Mouse (Mus musculus) limb, embryonic 13.5 days (tissue): ENCODE measurements around the gene Prrc2a. TPM values are rescaled to one million over a fixed set of nuclear protein-coding genes. Genes with fewer than 3 reads are reported as not detected.

ENCODE experiments used
- ATAC-seq: fragments of 200-750 bp; cut with Nextera tagmentation; 2 replicates; pipeline ENCODE4 v1.8.0; 2017; ENCODE audit warnings: low read depth, moderate number of reproducible peaks, moderate TSS enrichment; ENCODE audit not compliant: low FRiP score
- H3K27ac ChIP-seq: fragments of 300-500 bp; sonication (generic); 2 replicates; pipeline ENCODE4 v1.5.1; 2015; ENCODE audit warnings: inconsistent platforms, mild to moderate bottlenecking, moderate library complexity
- H3K27me3 ChIP-seq: fragments of 300-500 bp; sonication (generic); 2 replicates; pipeline ENCODE4 v1.6.1; 2015; ENCODE audit warnings: mild to moderate bottlenecking, inconsistent platforms
- H3K36me3 ChIP-seq: fragments of 300-500 bp; sonication (generic); 2 replicates; pipeline ENCODE4 v1.6.1; 2015; ENCODE audit warnings: inconsistent platforms, mild to moderate bottlenecking, moderate library complexity
- H3K4me1 ChIP-seq: fragments of 300-500 bp; sonication (generic); 2 replicates; pipeline ENCODE4 v1.6.1; 2015; ENCODE audit warnings: inconsistent platforms
- H3K4me2 ChIP-seq: fragments of 300-500 bp; sonication (generic); replicated peaks from 2 replicates; pipeline ENCODE4 v1.6.1; 2015; ENCODE audit warnings: inconsistent platforms, mild to moderate bottlenecking, moderate library complexity
- H3K4me3 ChIP-seq: fragments of 300-500 bp; sonication (generic); 2 replicates; pipeline ENCODE4 v1.5.1; 2015; ENCODE audit warnings: moderate library complexity, mild to moderate bottlenecking, inconsistent platforms
- H3K9ac ChIP-seq: fragments of 300-500 bp; sonication (generic); 2 replicates; pipeline ENCODE4 v1.6.1; 2015; ENCODE audit warnings: mild to moderate bottlenecking, inconsistent platforms
- H3K9me3 ChIP-seq: fragments of 300-500 bp; sonication (generic); 2 replicates; pipeline ENCODE4 v1.6.1; 2016; ENCODE audit warnings: inconsistent platforms
- WGBS: fragments of 180-500 bp; shearing (Covaris S2); methylation state at CpG from one replicate; pipeline ENCODE4 v1.1.7; 2015; 5-methylcytosine and 5-hydroxymethylcytosine counted together
- polyA plus RNA-seq: library from polyadenylated mRNA; unstranded; fragments of >200 nt; fragmentation: Nextera tagmentation; extraction: Ambion mirVana; gene quantifications from 2 replicates; pipeline ENCODE4 v1.2.1, GENCODE M21; 2015

Gene Prrc2a
- polyA plus RNA-seq, 1 experiment from 2014 or later, result 227 TPM

GRCm38 (mm10) chr17:35167794-35168193, 3.1 kb upstream of the Prrc2a start:
- no peak overlapping the region for H3K27ac ChIP-seq
- H3K4me3 ChIP-seq, result no peak overlapping the region
- no peaks in the 10 kb centered on the region for H3K9me3 ChIP-seq
- no peak for ATAC-seq
- H3K36me3 ChIP-seq, result peaks cover 2% of the 10 kb centered on the region; the same call in 1 of the 2 replicates
- H3K4me2 ChIP-seq, result no peak overlapping the region
- peaks cover 15% of the 10 kb centered on the region for H3K4me1 ChIP-seq
- H3K9ac ChIP-seq, result no peak overlapping the region; the same call in 1 of the 2 replicates
- 85% methylated on average over 7 of the region's 7 CpGs for WGBS
- H3K27me3 ChIP-seq, result no peaks in the 10 kb centered on the region

- peak overlapping the region; percentile 100; the same call in 1 of the 2 replicates for H3K4me3 ChIP-seq
- peak overlapping the region; percentile 65 for H3K4me2 ChIP-seq
- H3K36me3 ChIP-seq, result peaks cover 15% of the 10 kb centered on the region
- no peaks in the 10 kb centered on the region for H3K27me3 ChIP-seq
- no peak for ATAC-seq
- H3K9me3 ChIP-seq, result no peaks in the 10 kb centered on the region
- H3K9ac ChIP-seq, result peak overlapping the region; percentile 64; the same call in 1 of the 2 replicates
- 72% methylated on average over 8 of the region's 8 CpGs for WGBS
- H3K4me1 ChIP-seq, result peaks cover 28% of the 10 kb centered on the region
- H3K27ac ChIP-seq, result peak overlapping the region; percentile 95
Measured at GRCm38 (mm10) chr17:35166352-35167035, 1.8 kb upstream of the Prrc2a start.

GRCm38 (mm10) chr17:35165451-35166155, 906 bp upstream of the Prrc2a start:
- H3K27me3 ChIP-seq, result no peaks in the 10 kb centered on the region
- H3K9ac ChIP-seq, result peak overlapping the region; percentile 64
- peaks cover 24% of the 10 kb centered on the region for H3K36me3 ChIP-seq
- no peaks in the 10 kb centered on the region for H3K9me3 ChIP-seq
- peaks cover 33% of the 10 kb centered on the region for H3K4me1 ChIP-seq
- peak overlapping the region; percentile 100 for H3K4me3 ChIP-seq
- H3K27ac ChIP-seq, result peak overlapping the region; percentile 95
- WGBS, result 24% methylated on average over 12 of the region's 12 CpGs
- no peak for ATAC-seq
- H3K4me2 ChIP-seq, result peak overlapping the region; percentile 65

GRCm38 (mm10) chr17:35164218-35164567, 504 bp downstream of the Prrc2a start:
- Histone ChIP-seq H3K4me3 (peak overlapping the region; percentile 100), H3K4me2 (peak overlapping the region; percentile 99), H3K4me1 (peaks cover 33% of the 10 kb centered on the region), H3K27ac (peak overlapping the region; percentile 95), H3K9ac (peak overlapping the region; percentile 100), H3K27me3 (no peaks in the 10 kb centered on the region), H3K36me3 (peaks cover 38% of the 10 kb centered on the region), H3K9me3 (no peaks in the 10 kb centered on the region)
- under 1% methylated on average over 17 of the region's 28 CpGs for WGBS
- no peak for ATAC-seq

GRCm38 (mm10) chr17:35163326-35164081, 1.2 kb downstream of the Prrc2a start:
- 9% methylated on average over 8 of the region's 8 CpGs for whole genome bisulfite sequencing
- ATAC-seq, result no peak

GRCm38 (mm10) chr17:35162730-35163129, 2.0 kb downstream of the Prrc2a start:
- H3K27me3 ChIP-seq, result no peaks in the 10 kb centered on the region
- 53% methylated on average over 12 of the region's 12 CpGs for WGBS
- H3K4me1 ChIP-seq, result peaks cover 33% of the 10 kb centered on the region
- ATAC-seq, result no peak
- no peaks in the 10 kb centered on the region for H3K9me3 ChIP-seq
- no peak overlapping the region for H3K27ac ChIP-seq
- peak overlapping the region; percentile 99 for H3K4me2 ChIP-seq
- H3K36me3 ChIP-seq, result peaks cover 52% of the 10 kb centered on the region
- peak overlapping the region; percentile 100 for H3K4me3 ChIP-seq
- peak overlapping the region; percentile 100 for H3K9ac ChIP-seq

More at GRCm38 (mm10) chr17:35163326-35164081, 1.2 kb downstream of the Prrc2a start:
- H3K4me1 ChIP-seq, result peaks cover 33% of the 10 kb centered on the region
- no peaks in the 10 kb centered on the region for H3K9me3 ChIP-seq
- H3K9ac ChIP-seq, result peak overlapping the region; percentile 100
- H3K27me3 ChIP-seq, result no peaks in the 10 kb centered on the region
- peak overlapping the region; percentile 95 for H3K27ac ChIP-seq
- H3K4me2 ChIP-seq, result peak overlapping the region; percentile 99
- peaks cover 45% of the 10 kb centered on the region for H3K36me3 ChIP-seq
- H3K4me3 ChIP-seq, result peak overlapping the region; percentile 100

GRCm38 (mm10) chr17:35162121-35162520, 2.6 kb downstream of the Prrc2a start:
- no peak for ATAC-seq
- Histone ChIP-seq H3K4me1 (peaks cover 33% of the 10 kb centered on the region), H3K4me3 (peak overlapping the region; percentile 100; the same call in 1 of the 2 replicates), H3K36me3 (peaks cover 58% of the 10 kb centered on the region), H3K9ac (peak overlapping the region; percentile 100), H3K9me3 (no peaks in the 10 kb centered on the region), H3K27ac (no peak overlapping the region), H3K4me2 (peak overlapping the region; percentile 99), H3K27me3 (no peaks in the 10 kb centered on the region)
- 78% methylated on average over 14 of the region's 14 CpGs for WGBS

GRCm38 (mm10) chr17:35161421-35161820, 3.3 kb downstream of the Prrc2a start:
- Histone ChIP-seq H3K27me3 (no peaks in the 10 kb centered on the region), H3K4me1 (peaks cover 32% of the 10 kb centered on the region), H3K36me3 (peaks cover 65% of the 10 kb centered on the region), H3K9ac (no peak overlapping the region), H3K27ac (no peak overlapping the region), H3K4me3 (0 out of 2 replicates have a peak overlapping the region, but pooled peaks have one; percentile 100), H3K4me2 (no peak overlapping the region), H3K9me3 (no peaks in the 10 kb centered on the region)
- no peak for ATAC-seq
- 85% methylated on average over 11 of the region's 11 CpGs for WGBS

GRCm38 (mm10) chr17:35159638-35160037, 5.1 kb downstream of the Prrc2a start:
- Histone ChIP-seq H3K4me1 (peaks cover 30% of the 10 kb centered on the region), H3K4me2 (no peak overlapping the region), H3K27me3 (no peaks in the 10 kb centered on the region), H3K36me3 (peaks cover 83% of the 10 kb centered on the region), H3K9ac (no peak overlapping the region), H3K27ac (no peak overlapping the region), H3K4me3 (no peak overlapping the region), H3K9me3 (no peaks in the 10 kb centered on the region)
- WGBS, result 91% methylated on average over 7 of the region's 7 CpGs
- ATAC-seq, result no peak

- WGBS, result 95% methylated on average over 16 of the region's 16 CpGs
- no peak for ATAC-seq
- Histone ChIP-seq H3K36me3 (peaks cover 89% of the 10 kb centered on the region), H3K27me3 (no peaks in the 10 kb centered on the region), H3K4me2 (no peak overlapping the region), H3K4me1 (peaks cover 33% of the 10 kb centered on the region), H3K9ac (no peak overlapping the region; the same call in 1 of the 2 replicates), H3K9me3 (no peaks in the 10 kb centered on the region), H3K27ac (no peak overlapping the region), H3K4me3 (no peak overlapping the region)
Measured at GRCm38 (mm10) chr17:35158850-35159593, 5.7 kb downstream of the Prrc2a start.

GRCm38 (mm10) chr17:35157661-35158175, 7.0 kb downstream of the Prrc2a start:
- no peak overlapping the region for H3K27ac ChIP-seq
- H3K9me3 ChIP-seq, result no peaks in the 10 kb centered on the region
- WGBS, result 93% methylated on average over 8 of the region's 8 CpGs
- peaks cover 25% of the 10 kb centered on the region for H3K4me1 ChIP-seq
- peaks cover 100% of the 10 kb centered on the region for H3K36me3 ChIP-seq
- H3K4me3 ChIP-seq, result no peak overlapping the region
- H3K9ac ChIP-seq, result no peak overlapping the region
- ATAC-seq, result no peak
- H3K4me2 ChIP-seq, result no peak overlapping the region
- H3K27me3 ChIP-seq, result no peaks in the 10 kb centered on the region
